Mouse (Mus musculus): ENCODE results near the gene Rgs10.

Rgs10 gene

DNA sequence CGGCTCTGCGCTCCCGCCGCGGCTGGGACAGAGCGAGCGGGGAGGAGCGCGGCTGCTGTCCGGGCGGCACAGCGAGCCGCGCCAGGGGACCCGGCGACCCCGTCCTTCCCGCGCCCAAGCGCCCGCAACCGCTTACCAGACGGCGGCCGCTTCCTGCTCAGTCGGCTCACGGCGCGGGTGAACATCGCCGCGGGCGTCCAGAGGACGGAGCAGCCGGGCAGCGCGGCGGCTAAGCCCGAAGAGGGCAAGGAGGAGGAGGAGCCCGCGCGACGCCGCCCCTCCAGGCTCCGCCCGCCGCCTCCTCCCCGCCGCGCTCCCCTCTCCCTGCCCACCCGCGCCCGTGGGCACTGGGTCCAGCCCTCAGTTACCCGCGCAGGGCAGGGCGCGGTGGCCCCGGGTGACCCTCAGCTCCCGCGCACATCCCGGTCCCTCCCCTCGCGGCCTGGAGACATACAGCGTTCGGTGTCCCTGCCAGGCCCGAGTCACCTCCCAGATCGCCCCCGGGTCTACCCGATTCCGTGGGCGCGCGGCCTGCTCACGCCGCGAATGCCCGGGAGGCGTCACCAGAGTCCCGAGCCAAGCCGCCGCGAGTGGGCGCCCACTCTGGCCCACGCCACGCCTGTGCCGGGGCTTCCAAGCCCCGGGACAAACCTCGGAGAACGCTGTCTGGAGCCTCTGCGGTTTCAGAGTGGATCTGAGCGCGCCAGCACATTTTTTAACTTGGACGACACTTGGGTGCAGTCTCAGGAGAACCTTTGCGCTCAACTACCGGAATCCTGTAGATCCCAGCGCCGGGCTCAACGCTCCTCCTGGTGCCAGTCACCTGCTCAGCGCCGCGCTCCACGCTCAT is at the start of gene Rgs10:
Rgs10 (minus strand) TSS at position 829 of the 850 bp plus-strand sequence.
- DNase-seq (ENCODE audit: low read depth, low spot score), result no peak

DNA sequence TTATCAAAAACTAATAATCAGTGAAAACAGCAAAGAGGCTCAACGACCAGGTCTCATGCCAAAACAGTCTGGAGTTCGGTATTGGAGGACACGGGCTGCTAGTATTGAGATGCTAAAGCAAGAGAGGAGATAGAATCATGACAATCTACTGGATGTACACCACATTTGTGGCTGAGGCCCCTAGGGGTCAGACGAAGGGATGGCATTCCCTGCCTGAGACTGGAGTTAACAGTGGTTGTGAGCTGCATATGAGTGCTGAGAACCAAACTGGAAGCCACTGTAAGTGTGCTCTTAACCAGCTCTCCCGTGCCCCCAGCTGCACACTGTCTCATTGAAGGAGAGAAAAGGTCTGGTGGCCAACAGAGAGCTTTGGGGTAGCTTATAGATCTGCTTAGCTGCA is 43.8 kb upstream of the Rgs10 start:
- DNase-seq (ENCODE audit: low read depth, low spot score), result no peak

DNA sequence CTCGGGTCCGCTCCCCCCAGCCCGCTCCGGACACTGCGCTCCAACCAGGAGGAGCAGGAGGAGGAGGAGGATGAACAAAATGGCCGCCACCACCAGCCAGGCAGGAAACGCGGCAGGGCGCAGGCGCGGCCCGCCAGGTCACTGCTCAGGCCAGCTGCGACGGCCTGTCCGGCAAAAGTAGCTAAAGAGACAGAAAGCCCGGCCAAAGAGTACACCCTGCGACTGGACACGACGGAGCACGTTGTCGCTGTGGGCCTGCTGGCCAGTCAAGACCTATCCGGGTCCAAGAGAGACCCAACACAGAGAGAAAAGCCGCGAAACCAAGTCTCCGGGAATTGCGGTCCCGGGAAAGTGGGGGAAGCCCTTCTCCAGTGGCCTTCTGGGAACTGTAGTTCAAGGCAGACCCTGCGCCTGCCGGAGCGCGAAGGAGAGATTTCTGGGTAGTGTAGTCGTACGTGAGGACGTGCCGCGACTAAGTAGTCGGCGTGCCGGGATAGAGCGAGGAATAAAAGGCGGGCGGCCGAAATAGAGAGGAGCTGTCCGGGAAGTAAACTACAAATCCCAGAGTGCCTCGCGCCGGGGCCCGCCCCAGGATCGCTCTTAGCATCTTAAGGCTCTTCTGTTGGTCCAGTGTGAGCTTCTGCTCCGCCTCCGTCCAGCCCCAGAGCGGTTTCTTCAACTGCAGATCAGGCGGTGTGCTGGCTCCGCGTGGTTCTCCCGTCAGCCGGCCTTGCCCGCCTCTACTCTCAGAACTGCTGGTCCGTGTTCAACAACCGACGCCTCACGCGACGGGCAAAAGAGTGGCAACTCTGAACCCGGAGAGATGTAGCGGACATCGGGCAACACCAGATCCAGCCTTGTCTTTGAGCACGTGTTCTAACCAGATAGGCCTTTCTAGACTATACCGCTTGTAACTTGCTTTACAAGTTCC is 43.0 kb upstream of the Rgs10 start, which contains the start of gene Tial1:
Tial1 (minus strand) TSS at position 433 of the 931 bp plus-strand sequence.
- peak; percentile 96 for DNase-seq (ENCODE audit: low read depth, low spot score)

DNA sequence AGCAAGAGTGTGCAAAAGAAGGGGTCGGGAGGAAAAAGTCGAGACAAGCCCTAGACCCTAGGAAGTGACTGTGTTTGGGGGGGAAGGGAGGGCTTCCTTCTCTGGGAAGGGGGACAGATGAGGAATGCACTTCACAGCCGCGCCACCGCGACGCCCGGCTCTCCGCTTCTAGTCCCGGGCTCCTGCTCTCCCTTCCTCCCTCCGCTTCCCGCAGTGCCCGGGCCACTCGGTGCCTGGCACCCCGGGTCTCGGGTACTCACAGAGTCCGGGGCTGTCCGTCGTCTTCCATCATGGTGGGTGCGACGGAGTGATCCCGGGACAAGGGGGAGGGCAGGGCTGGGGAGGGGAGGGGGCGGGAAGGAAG is 42.3 kb upstream of the Rgs10 start:
- DNase-seq (ENCODE audit: low read depth, low spot score), result no peak

DNA sequence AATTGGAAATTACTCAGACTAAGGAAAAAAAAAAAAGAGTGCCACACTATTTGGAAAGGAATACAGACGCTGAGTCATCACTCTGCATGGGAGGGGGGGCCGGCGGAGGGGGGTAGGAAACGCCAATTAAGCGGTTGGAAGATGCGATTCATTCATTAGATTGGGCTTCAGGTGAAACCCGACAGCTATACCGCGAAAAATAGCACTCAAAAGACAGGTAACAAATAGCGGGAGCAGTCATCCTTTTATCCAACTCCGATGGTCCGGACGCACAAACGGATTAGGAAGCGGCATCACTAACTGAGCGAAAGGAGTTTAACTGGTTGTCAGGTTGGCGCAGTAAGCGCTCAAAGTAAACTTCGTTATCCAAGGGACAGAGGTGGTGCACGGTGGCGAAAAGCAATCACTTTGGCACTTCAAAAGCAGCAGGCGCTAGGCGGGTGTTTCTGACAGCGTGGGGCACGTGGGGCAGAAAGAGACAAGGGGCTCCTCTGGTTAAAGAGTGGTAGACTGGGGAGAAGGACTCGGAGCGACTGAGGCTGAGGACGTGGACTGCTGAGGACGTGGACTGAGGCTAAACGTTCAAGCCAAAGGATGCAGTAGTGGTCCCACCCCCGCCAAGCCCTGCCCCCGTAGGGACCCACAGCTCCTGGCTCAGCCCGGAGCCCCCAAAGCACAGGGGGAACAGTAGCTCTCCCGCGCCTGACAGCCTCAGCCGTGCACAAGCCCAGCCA is 41.7 kb upstream of the Rgs10 start:
- DNase-seq (ENCODE audit: low read depth, low spot score), result no peak

DNA sequence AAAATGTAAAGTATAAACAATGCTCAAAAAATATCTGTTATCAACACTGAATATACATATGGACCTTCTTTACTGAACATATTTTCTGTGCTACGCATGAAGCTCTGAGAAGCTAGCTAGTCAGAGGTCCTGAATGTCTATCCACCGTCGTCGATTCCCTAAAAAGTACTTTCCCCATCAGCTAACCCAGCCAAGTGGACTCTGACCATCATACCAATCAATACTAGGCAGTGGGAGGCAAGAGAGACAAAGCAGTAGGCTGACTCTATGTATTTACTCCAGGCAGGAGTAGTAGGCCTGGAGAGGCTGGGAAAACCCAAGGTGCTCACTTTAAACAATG is 41.2 kb upstream of the Rgs10 start:
- no peak for DNase-seq (ENCODE audit: low read depth, low spot score)

DNA sequence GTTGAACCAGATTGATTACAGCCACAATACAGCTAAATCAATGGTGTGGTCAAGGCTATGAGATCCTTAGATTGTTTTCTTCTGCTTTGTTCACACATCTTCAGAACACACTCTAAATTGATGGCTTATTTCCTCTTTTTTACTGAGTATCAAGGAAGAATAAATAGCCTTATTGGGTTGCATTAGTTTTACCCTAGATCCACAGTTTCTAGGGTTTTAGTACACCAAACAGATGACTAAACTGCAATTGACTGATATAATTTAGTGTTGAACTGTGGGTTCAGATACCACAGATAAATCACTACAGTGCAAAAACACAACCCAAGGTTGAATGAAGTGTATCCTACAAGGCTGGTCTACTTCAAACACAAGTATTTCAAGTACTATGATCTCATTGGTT is 39.5 kb upstream of the Rgs10 start:
- DNase-seq (ENCODE audit: low read depth, low spot score), result no peak

DNA sequence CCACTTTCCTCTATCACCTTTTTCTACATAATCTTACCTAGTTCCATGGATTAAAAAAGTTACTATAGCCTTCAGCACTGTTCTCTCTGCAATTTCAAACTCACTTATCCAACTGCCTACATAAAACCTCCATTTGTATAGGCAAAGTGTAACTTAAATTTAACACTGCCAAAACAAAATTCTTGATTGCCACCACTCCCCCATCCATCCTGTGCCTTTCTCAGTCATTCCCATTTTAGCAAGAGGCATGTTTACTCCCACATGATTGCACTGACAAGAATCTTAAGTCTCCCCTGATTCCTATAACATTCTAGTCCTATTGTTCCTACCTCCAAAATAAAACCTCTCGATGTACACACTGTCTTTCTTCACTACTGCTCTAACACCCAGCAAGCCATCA is 34.2 kb upstream of the Rgs10 start:
- no peak for DNase-seq (ENCODE audit: low read depth, low spot score)

DNA sequence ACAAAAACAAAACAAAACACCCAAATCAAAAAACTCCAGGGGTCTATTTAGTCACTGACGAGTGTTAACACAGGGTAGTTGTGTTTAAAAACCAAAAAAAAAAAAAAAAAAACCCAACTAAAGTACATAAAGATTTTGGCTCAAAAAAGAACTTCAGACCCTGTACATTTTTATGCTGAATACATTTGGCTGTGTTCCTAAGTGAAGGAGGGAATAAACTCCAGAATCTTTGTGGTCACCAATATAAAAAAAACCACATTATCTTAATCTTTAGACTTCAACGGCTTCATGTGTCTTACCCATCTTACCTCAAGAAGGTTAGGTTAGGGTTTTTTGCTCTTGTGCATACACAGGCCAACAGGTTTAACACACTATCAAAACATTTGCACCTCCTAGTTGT is 22.0 kb upstream of the Rgs10 start:
- DNase-seq (ENCODE audit: low read depth, low spot score), result no peak

DNA sequence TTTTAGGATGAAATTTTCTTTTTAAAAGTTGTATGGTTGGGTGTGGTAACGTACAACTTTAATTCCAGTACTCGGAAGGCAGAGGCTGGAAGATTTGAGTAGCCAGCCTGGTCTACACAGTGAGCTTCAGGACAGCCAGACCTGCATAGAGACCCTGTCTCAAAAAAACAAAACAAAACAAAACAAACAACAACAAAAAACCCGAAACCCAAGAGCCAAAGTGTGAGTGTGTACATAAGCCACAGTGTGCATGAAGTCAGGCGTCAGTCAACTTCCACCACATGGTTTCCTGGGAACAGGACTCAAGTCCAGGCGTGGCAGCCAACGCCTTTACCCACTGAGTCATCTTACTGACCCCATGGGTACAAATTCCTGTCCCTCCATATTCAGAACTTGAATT is 20.7 kb upstream of the Rgs10 start:
- DNase-seq (ENCODE audit: low read depth, low spot score), result no peak

DNA sequence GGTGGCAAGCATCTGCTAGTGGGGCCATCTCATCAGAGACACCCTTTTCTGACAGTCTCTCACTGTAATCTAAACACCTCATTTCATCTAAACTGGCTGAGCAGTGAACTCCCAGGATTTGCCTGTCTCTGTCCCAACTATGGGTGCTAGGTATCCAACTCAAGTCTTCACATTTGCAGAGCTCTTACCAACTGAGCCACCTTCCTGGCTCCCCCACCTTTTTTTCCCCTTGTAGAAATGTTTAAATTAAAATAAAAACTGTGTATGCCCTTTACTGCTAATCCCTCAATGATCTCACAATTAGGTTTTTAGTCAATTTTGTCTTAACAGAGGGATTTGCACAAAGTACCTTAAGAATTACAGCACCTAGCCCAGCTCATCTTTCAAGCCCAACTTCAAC is 19.6 kb upstream of the Rgs10 start:
- DNase-seq (ENCODE audit: low read depth, low spot score), result no peak

DNA sequence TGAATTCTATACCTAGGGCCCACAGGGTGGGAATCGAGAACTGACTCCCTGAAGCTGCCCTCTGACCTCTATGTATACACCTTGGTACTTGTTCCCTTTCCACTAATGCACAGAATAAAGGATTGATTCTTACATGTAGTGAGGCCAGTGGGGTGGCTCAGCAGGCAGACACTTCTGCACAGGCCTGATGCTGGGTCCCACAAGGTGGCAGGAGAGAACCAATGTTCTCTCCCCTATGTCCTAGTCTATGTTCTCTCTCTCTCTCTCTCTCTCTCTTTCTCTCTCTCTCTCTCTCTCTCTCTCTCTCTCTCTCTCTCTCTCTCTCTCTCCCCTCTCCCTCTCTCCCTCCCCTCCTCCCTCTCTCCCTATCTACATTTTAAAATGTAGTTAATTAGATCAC is 14.7 kb upstream of the Rgs10 start:
- DNase-seq (ENCODE audit: low read depth, low spot score), result no peak

DNA sequence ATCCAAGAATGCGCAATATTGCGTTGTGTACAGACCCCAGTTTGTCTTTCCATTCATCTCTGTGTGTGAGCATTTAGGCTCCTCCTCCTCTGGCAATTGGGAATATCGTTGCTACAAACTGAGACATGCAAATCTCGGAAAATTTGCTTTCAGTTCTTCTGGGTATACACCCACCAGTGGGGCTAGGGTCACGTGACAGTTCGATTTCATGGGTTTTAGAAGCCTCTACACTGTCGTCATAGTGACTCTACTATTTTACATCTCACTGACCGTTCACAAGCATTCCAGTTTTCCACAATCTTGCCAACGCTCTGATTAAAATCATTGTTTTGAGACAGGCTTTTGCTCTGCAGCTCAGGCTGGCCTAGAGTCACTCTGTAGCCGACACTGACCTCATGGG is 14.0 kb upstream of the Rgs10 start:
- no peak for DNase-seq (ENCODE audit: low read depth, low spot score)

DNA sequence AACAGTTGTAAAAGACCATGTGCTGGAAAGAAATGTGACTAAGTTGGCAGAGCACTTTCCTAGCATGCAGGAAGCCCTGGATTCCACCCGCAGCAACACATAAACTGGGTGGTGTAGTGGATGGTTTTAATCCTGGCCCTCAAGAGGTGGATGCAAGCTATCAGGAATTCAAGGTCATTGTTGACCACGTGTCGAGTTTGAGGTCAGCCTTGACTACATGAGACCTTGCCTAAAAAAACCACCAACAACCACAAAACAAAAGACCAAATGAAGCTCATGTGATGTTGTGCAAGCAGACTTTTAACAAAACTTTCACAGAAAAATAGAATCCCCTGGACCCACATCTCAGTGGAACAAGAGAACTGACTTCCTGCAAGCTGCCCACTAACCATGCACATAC is 3.9 kb upstream of the Rgs10 start:
- DNase-seq (ENCODE audit: low read depth, low spot score), result no peak

DNA sequence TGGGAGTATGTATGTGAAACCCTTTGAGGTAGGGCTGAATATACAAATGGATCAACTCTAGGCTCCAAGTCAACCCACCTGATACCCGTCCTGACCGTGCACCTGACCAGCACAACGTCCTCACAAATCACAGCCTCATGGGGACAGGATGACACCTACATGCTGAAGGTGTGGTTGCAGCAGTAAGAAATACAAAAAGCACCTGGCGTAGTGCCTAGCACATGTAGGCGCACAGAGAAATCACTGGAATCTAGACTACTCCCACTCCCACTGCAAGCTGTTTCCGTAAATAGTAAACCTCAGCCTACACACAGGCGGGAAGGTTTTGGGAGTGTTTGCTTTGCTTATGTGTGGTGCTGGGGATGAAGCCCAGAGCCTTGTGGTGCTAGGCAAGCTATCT is 3.1 kb upstream of the Rgs10 start:
- no peak for DNase-seq (ENCODE audit: low read depth, low spot score)

DNA sequence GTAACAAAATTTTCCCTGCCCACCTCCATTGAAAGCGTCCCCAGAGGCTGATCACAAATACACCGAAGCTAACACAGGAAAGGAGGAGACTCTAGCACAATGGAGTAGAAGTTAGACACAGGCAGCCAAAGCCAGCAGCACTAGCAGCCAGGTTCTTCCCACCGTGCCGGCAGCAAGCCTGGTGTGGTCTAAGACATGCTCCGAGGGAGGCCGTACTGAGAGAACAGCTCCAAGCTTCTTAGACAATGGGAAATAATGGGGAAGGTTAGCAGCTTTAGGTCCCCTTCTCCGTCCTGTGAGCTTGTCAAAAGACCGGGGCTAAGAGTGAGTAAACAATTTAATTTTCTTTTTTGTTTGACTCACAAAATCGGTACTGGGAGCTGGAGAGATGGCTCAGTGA is 1.1 kb upstream of the Rgs10 start:
- DNase-seq (ENCODE audit: low read depth, low spot score), result no peak

DNA sequence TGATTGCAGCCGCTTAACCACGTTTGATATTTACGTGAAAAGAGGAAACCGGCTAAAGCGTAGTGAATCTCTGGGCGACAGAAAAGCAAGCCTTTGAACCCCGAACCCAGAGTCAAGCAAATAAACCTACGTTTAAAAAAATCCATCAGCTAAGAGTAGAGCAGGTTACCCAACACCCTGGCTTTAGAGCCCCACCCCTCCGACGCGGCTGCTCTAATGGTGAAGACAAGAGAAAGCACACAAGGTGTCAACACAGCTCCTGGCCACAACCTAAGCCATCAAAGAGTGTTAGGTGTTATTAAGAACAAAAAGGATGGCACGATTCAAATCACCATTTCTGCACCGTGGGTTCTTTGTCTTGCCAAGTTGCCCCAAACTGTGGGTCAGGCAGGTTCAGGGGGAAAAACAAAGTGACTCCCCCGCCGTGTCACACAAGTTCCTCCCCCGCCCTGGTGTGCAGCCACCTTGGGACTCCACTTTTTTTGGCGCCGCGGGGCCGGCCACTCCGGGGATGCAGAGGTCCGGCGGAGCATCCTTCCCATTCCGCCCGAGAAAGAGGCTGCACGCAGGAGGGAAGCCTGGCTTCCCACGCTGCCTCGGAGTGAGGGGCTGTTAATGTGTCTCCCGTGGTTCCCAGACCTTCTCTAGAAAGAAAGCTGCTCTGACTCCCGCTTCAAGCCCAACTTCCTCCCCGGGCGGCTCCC is 1.2 kb downstream of the Rgs10 start:
- no peak for DNase-seq (ENCODE audit: low read depth, low spot score)

DNA sequence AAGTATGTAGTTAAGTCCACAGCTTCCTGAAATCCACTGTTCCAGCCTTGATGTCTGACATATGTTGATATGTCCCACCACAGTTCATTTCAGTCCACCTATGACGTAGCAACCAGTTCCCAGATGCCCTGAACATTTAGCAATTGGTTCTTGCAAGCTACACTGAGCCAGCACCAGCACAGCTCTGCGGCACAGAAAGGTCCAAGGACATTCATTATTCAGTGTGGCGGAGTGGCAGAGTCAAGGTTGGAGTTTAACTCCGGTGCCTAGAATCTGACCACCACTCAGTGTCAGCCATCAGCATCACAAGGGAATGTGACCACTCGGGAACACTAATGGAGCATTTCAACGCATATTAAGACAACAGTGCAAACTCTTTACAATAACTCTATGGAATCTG is 1.9 kb downstream of the Rgs10 start:
- DNase-seq (ENCODE audit: low read depth, low spot score), result no peak

DNA sequence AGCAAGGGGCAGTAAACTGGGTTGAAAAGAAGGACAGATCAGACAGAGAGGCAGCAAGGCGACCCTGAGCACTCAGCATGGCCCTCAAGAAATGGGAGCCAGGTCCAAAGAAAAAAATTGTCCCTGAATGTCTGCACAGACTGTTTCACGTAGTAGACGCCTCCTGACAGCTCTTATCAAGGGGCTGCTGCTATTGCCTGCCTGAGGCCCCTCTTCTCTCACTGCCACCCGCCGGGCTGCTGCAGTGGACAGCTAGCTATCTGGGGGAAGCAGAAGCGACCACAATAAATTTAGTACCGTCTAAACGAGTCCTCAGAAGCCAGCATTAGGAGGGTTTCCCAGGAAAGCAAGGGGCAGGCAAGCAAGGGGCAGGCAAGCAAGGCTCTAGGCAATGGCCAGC is 4.1 kb downstream of the Rgs10 start:
- DNase-seq (ENCODE audit: low read depth, low spot score), result no peak

DNA sequence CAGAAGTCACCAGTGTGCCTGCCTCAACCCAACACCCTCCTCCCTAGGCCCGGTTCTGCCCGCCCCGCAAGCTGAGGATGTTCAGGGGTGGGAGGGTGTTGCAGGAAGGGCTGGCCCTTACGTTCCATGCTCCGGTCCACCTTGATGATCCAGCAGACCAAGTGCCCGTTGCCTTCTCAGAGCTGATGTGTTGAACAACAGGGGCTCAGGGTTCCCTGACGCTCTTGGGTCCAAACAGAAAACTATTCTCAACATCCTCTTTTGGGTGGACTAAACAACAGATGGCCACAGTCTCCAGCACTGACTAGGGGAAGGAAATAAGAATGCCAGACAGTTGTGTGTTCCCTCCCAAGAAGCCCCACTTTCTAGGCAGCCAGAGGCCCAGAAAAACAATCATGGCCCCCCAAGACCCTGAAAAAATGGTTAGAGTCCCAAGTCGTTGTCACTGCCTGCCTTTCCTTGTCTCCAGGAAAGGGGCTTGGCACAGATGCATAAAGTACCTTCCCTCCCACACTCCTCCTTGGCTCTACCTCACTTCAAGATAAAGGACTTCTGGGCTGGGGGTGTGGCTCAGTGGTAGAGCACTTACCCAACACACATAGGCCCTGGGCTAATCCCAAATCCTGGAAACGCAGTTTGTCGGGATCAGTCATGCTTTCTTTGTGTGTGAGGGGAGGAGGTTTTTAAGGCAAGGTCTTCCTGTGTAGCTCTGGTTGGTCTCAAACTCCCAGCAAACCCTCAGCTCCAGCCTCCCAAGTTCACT is 6.3 kb downstream of the Rgs10 start:
- DNase-seq (ENCODE audit: low read depth, low spot score), result no peak
